Mouse (Mus musculus) retina, adult 2 months (tissue): Measurements from ENCODE around the gene Disp2.
A peak's percentile ranks its signal among the peaks of the same experiment; 100 is the strongest.

Experiments used
- DNase-seq: peaks from one replicate; pipeline ENCODE4 v3.0.0-alpha.2; 2012; ENCODE audit warnings: low read depth, low spot score

The Disp2 gene

DNA sequence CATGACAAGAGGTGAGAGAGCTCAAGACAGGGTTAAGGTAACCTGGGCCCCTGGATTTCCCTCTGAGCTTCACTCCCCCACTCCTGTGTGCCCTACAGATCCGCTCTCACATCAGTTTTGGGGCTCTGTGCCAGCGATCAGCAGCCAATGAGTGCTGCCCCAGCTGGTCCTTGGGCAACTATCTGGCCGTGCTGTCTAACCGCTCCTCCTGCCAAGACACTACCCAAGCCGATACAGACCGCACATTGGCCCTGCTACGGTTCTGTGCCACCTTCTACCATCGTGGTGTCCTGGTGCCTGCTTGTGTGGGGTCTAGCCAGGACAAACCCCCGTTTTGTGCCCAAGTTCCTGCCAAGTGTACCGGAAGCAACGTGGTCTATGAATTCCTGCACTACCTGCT lies 10.0 kb downstream of the Disp2 start:
- no peak for DNase-seq

DNA sequence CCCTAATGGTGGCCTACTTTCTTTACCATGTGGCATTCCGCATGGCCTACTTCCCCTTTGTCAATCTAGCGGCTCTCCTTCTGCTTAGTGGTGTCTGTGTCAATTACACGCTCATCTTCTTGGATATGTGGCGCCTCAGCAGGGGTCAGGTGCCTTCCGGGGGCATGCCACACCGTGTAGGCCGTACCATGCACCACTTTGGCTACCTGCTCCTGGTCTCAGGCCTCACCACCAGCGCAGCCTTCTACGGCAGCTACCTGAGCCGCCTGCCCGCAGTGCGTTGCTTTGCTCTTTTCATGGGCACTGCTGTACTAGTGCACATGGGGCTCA lies 10.7 kb downstream of the Disp2 start:
- DNase-seq = no peak

DNA sequence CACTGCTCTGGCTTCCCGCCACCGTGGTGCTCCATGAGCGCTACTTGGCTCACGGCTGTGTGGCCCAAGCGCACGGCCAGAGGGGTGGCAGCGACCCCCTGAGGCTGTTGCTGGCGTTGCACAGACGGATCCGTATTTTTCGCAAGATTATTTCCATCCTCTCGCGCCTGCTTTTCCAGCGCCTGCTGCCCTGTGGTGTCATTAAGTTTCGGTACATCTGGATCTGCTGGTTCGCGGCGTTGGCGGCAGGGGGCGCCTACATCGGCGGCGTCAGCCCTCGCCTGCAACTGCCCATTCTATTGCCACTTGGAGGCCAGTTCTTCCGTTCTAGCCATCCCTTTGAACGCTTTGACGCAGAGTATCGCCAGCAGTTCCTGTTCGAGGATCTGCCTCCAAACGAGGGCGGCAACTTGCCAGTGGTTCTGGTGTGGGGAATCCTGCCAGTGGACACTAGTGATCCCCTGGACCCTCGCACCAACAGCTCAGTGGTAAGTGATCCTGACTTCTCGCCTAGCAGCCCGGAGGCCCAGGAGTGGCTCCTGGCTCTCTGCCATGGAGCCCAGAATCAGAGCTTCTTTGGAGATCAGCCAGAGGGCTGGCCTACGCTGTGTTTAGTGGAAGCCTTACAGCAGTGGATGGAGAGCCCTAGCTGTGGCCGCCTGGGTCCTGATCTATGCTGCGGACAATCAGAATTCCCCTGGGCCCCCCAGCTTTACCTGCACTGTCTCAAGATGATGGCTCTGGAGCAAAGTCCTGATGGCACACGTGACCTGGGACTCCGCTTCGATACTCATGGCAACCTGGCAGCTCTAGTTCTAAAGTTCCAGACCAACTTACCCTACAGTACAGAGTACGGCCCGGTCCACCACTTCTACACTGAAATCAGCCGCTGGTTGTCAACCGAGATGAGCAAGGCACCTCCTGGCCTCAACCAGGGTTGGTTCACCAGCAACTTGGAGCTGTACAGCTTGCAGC lies 11.3 kb downstream of the Disp2 start:
- DNase-seq = no peak

DNA sequence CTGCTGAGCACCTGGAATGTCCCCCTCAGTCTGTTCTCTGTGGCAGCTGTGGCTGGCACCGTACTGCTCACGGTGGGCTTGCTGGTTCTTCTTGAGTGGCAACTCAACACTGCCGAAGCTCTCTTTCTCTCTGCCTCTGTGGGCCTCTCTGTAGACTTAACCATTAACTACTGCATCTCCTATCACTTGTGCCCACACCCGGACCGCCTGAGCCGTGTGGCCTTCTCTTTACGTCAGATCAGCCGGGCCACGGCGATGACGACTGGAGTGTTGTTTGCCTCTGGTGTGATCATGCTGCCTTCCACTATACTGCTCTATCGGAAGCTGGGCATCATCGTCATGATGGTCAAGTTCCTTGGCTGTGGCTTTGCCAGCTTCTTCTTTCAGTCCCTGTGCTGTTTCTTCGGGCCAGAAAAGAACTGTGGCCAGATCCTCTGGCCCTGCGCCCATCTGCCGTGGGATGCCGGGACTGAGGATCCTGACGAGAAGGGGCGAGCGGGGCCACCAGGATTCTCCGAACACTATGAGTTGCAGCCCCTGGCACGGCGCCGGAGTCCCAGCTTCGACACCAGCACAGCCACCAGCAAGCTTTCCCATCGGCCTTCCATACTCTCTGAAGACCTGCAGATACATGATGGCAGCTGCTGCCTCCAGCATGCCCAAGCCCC lies 12.2 kb downstream of the Disp2 start:
- no peak for DNase-seq

DNA sequence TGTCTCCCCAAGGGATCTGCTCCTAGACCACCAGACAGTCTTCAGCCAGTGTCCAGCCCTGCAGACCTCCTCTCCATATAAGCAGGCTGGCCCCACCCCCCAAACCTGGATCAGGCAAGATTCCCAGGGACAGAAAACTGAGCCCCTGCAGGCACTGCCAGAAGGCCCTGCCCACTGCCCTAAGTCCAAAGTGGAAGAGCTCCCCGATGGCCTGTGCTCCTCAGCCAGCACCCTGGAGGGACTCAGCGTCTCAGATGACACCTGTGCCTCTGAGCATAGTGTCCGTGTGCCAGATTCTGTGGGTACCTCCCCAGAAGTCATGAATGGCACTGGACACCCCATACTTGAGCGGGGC lies 12.7 kb downstream of the Disp2 start:
- no peak for DNase-seq

DNA sequence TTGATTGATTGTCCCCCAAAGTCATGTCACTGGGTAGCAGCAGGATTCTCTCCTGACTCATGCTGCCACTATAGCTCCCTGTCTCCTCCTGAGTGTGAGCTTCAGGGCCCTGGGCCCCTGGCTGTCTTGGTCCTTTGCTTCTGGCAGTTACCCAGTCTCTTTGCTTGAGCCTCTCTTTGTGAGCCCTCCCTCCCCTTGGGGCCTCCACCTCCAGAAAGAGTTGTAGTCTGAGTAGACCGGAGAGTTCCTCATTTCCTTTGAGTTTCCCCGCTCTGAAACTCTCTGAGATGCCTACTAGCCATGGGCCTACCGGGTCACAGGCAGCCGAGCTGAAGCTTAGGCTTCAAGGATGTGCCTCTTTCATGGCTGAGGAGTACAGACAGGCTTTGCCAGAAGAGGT lies 14.1 kb downstream of the Disp2 start:
- no peak for DNase-seq

DNA sequence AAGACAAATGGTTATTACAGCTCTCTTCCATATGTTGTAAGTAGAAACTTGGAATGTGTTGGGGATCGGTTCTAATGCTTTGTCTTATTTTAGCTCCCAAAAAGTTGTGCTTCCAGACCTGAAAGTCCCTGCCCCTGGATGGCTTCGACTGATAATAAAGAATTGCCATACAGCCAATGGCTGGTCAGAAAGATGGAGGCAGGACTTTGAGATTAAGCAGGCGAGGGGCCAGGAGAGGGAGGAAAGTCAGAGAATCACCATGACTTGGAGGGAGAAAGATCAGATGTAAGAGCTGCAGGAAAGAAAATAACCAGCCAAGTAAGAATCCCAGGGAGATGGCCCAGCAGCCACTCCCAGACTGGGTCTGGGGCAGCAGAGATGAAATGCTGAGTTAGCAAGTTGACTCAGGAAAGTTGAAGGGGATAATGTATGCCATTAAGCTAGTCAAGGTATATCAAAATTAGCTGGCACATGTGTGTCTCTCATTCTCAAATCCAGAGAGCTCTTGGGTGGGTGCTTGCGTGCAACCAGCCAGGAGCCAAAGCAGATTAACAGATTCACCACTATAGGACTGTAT lies 23.1 kb downstream of the Disp2 start:
- no peak for DNase-seq

DNA sequence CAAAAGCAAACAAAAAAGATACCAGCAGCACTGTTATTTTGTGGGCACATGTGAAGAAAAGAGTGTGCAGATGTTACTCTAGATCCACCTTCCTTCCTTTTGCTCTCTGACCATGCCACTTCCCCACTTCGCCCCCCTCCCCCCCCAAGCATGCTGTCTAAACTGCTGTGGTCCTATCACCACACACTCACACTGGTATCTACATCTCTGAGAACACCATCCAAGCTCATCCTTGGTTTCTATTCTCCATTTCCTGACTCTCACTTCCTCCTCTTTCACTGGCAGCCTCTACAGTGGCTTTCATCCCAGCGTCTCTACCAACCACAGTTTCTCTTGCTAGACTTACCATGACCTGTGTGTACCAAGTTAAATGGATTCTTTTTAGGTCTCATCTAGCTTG lies 25.0 kb downstream of the Disp2 start:
- DNase-seq = no peak

DNA sequence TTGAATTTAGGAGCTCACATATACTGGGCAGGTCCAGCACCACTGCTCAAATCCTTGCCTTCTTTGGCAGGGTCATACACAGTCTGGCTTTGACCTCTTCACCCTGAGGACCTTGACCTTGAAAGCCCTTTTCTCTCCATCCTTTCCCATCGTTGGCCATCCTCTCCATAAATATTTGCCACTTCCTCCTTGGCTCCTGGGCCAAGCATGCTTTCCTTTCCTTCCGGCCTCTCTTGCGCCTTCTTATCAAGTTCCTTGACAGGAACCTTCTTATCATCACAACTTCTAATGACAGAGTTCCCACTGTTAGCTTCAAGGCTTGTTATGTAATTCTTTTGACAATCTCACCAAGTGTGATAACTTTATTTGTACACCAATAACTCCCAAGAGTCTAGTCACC lies 25.6 kb downstream of the Disp2 start:
- no peak for DNase-seq

DNA sequence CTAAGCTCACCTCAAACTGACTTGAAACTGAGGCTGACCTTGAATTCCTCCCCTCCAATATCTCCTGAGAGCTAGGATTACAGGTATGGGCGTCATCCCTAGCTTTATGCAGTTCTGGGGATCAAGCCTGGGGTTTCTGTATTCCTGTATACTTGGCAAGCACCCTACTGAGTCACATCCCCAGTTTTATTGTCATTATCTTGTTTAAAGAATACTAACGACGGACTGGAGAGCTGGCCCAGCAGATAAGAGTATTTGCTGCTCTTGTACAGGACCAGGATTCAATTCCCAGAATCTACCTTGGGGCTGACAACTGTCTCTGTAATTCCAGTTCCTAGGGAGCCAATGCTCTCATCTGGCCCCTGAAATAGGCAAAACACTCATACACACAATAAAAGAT lies 26.2 kb downstream of the Disp2 start:
- no peak for DNase-seq

DNA sequence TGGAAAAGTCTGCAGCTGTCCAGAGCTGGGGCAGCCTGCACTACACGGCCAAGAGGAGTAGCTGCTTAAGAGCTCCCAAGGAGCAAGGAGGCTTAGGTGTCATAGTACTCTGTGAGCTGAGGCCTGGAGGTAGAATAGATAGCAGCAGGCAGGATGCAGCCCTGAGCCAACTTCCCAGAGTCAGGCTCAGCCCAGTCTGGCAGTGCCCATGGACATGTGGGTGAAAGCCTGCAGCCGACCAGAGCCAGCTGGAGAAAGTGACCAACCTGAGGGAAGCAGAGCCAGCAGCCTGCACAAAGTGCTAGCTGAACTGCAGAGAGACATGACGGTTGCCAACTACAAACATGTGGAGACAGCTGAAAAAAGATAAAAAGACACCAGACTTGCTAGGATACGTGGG lies 27.3 kb downstream of the Disp2 start:
- no peak for DNase-seq

DNA sequence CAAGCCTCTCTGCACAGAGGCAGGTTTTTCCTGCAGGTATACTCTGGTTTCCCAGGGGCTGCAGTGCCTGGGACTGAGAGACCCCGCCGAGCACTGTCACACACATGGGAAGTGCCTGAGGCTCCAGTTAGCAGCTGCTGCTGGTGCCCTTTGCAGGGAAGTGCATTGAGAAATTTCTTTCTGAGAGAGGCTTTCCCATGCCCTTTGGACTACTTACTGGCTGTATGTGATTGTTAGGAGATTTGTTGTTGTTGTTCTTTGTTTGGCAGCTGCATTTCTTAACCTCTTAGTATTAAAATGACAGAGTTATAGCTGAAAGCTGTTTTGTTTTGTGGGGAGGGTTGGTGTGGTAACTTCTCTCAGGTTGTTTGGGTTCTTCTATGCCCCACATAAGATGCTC lies 31.3 kb downstream of the Disp2 start:
- no peak for DNase-seq

DNA sequence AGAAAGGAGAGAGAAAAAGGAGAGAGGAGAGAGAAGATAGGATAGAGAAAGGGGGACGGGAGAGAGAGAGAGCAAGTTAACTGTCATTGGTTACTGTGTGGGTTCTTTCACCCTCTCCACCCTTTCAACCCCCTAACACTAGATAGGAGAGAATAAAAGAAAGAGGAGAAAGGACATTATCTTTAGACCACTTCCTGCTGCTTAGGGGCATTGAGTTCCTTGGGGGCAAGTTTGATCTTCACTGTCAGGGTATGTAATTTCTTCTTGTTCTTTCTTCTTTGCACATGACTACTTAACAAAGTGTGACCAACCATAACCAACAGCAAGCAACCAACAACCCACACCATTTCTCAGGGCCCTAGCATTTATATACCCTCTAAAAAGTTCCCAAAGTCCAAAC lies 33.2 kb downstream of the Disp2 start:
- no peak for DNase-seq

DNA sequence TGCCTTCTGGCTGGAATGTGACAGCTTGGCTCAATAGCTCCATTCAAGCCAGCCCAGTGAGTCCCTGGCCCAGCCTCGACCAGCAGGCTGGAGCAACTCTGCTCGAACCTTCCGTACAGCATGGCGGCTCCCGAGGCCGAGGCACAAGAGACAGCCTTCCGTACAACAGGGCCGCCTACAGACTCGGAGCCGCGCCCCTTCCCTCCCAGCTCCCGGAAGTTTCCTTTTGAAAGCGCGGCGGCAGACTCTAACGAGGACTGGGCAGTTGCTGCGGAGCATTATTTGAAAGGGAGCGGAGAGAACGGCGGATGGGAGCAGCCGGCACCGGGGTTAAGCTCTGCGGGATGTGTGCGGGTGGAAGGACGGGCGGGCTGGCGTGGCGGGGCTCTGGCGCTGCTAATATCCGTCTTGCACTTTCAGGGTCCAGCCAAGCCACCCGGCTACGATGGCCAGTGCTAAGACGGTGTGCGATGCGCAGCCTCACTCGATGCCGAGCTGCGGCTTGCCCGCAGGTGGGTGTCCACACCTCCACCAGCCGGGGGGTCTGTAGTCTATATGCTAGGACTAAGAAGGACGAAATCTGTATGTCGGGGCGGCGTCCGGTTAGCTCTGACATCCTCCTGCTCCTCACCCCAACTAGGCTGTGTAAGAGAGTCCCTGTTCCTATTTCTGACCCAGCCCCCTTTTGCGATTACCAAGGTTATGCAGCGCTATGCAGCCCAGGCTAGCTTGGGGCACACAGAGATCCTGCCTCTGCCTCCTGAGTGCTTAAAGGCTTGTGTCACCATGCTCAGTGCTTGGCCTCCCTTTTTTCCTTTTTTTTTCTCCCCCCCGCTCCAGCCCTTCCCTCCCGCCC lies 34.7 kb downstream of the Disp2 start, which contains the start of gene Knstrn:
Knstrn (plus strand) TSS at position 23 of the 856 bp plus-strand sequence.
- peak; percentile 64 for DNase-seq

DNA sequence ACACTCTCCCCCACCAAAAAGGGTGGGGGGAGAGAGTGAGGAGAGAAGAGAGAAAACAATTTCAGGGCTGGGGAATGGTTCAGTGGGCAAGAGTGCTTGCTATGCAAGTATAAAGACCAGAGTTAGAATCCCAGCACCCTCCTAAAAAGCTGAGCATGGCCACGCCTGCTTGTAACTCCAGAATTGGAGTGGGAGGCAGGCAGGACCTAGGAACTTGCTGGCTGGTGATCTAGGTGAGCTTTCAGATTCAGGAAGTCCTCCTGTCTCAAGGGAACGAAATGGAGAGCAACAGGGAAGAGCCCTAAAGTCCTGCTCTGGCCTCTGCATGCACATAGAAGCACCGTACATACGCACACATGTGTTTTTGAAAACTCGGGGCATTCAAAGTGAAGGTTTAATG lies 43.3 kb downstream of the Disp2 start:
- no peak for DNase-seq

DNA sequence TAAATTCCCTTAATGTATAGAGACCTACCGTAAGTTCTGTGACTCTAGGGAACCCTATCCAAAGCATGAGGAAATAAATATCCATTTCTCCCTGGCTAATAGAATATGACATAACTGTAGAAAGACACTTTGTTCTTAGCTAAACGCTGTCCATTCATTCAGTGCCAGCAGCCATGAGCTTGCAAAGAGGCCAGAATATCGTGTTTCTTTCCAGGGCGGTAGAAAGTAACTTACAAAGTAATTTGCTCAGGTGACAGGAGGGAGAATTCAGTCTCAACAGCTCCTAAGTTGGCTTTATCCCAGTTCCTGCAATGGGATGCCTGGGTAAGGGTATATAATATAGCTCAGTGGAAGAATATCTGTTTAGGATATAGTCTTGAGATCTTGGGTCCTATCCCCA lies 44.9 kb downstream of the Disp2 start:
- DNase-seq = no peak

DNA sequence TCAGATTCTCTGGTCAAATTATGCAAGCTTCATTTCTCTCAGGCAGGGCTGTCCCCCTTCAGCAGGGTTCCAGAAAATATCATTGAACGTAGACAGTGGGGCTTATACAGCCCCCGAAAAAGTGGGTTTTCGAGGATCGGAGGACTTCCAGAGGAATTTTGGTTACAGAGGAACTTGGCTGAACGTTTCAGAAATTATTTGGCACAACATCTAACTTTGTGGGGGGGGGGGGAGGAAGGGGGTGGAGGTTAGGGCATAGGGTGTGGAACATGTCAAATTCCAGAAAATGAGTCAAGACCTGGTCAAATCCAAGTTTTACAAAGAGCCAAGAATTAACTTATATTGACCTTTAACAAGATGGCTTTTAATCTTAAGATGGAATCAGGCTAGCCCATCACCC lies 49.6 kb downstream of the Disp2 start:
- no peak for DNase-seq

DNA sequence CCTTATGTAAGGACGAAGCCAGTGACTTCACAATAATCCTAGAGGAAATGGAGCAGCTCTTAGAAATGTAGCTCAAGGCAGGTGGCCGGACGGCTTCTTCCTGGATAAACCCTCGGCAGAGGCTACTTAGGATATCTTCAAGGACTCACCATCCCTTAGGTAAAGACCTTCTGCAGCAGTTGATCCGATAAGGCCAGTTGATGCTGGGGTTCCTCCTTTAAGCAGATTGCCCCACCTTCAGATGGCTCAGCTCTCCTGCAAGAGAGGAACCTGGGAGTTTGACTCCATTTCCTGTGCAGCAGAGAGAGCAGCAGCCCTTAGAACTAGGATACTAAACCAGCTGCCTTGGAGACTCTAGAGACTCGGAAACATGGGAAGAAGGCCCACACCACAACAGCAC lies 54.5 kb downstream of the Disp2 start:
- DNase-seq = peak; percentile 61

DNA sequence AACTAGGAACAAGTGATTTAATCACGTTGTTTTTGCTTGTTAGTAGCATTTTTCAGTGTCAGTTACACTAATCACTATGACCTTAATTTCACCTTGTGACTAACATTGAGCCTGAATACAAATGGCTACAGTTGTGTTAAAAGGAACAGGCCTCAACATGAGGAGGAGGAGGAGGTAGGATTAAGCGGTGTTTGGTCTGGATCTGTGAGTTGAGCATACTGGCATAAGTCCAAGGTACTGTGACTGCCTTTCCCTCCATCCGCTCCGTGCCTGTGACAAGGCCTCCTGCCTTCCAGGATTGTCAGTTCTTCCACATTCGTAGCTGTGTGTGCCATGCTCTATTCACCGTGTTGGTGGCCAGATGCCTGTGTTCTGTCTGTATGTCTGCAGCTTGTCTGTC lies 55.6 kb downstream of the Disp2 start:
- DNase-seq = no peak

DNA sequence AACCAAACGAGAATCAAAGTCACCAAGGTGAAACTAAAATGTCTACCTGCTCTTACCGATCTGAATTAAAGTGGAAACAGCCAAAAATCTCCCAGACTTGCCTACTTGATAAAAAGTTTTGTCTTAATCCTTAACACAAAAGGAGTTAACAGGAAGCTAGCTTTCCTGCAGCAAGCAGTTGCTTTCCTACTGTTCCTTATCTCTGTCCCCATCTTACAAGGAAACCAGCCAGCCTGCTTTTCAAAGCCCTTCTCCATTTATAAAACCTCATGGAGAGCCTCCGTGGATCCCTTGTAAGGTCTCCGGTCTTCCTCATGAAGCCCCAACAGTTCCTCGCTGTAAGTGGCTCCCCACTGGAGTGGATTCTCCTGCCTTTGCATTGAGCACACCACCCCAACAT lies 58.8 kb downstream of the Disp2 start:
- no peak for DNase-seq

DNA sequence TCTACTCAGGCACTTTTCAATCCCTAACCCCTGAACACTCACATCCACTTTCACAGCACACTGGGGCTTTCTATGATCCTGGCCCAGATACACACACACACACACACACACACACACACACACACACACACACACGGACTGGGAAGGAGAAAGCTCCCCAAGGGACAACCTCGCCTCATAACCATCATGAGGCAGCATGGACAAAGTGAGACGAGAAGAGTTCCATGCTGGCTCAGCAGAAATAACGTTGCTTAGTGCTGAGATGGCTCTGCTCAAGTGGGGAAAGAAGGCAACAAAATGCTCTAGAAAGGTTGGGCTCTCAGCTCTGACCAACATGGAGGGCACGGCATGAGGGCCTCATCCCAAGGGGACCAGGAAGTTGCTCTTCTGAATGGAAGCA lies 61.7 kb downstream of the Disp2 start:
- DNase-seq = no peak

DNA sequence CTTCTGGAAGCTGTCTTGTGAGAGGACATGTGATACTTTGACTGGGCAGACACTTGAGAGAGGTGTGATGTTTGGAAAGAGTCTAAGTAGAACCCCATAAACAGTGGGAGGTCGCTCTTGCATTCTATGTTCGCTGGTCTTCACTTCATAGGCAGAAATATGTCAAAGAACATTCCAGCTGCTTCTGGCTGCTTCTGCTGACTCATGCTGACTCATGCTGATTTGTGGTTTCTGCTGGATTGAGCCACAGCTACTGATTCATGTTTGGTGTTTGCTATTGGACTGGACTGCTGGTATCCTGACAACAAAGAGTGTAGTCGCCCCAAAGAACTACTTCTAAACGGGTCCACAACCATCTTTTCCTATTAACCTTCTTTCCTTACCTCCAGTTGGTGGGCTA lies 62.3 kb downstream of the Disp2 start:
- DNase-seq = no peak
